Mouse (Mus musculus) regulatory T cell (primary cell): ENCODE results near the gene Lrig1.

Experiments
- in situ Hi-C: fragments of 300-600 bp; cut with MboI, MseI; formaldehyde crosslinking; loops from one replicate; pipeline ENCODE4 v1.15.1; 2025; ENCODE audit warnings: high pct_unique_total_duplicates

Gene Lrig1

GRCm38 (mm10) chr6:94699173-94699987 is 578 bp downstream of the Lrig1 start:
- in situ Hi-C loops, result loop anchor here (5.0 kb wide), 1 partner anchor 37 kb away; no protein-coding TSS in a partner anchor

GRCm38 (mm10) chr6:94698509-94699172 is 1.3 kb downstream of the Lrig1 start:
- in situ Hi-C loops, result loop anchor here (5.0 kb wide), 1 partner anchor 36 kb away; no protein-coding TSS in a partner anchor

GRCm38 (mm10) chr6:94697423-94697822 is 2.5 kb downstream of the Lrig1 start:
- in situ Hi-C loops, result loop anchor here (5.0 kb wide), 1 partner anchor 35 kb away; no protein-coding TSS in a partner anchor

- in situ Hi-C loops, result loop anchor here (5.0 kb wide), 1 partner anchor 34 kb away; no protein-coding TSS in a partner anchor
These were observed 3.5 kb downstream of the Lrig1 start for GRCm38 (mm10) chr6:94696182-94697080.

GRCm38 (mm10) chr6:94695121-94695930 is 4.6 kb downstream of the Lrig1 start:
- in situ Hi-C loops, result loop anchor here (5.0 kb wide), 1 partner anchor 33 kb away; no protein-coding TSS in a partner anchor

- in situ Hi-C loops, result no loop called here
These were observed 5.5 kb downstream of the Lrig1 start for GRCm38 (mm10) chr6:94694481-94694880.

GRCm38 (mm10) chr6:94693091-94693490 is 6.9 kb downstream of the Lrig1 start:
- in situ Hi-C loops, result no loop called here

- in situ Hi-C loops, result no loop called here
These were observed 8.0 kb downstream of the Lrig1 start for GRCm38 (mm10) chr6:94692003-94692402.

- in situ Hi-C loops, result no loop called here
These were observed 9.7 kb downstream of the Lrig1 start for GRCm38 (mm10) chr6:94690247-94690646.

GRCm38 (mm10) chr6:94688722-94689121 is 11.2 kb downstream of the Lrig1 start:
- in situ Hi-C loops, result loop anchor here (10.0 kb wide), 1 partner anchor 54 kb away; no protein-coding TSS in a partner anchor

GRCm38 (mm10) chr6:94686048-94686447 is 13.9 kb downstream of the Lrig1 start:
- in situ Hi-C loops, result loop anchor here (10.0 kb wide), 1 partner anchor 51 kb away; no protein-coding TSS in a partner anchor

GRCm38 (mm10) chr6:94685611-94686010 is 14.3 kb downstream of the Lrig1 start:
- in situ Hi-C loops, result loop anchor here (10.0 kb wide), 1 partner anchor 51 kb away; no protein-coding TSS in a partner anchor

GRCm38 (mm10) chr6:94684844-94685557 is 15.0 kb downstream of the Lrig1 start:
- in situ Hi-C loops, result loop anchor here (10.0 kb wide), 1 partner anchor 50 kb away; no protein-coding TSS in a partner anchor

- in situ Hi-C loops, result loop anchor here (10.0 kb wide), 1 partner anchor 49 kb away; no protein-coding TSS in a partner anchor
These were observed 16.3 kb downstream of the Lrig1 start for GRCm38 (mm10) chr6:94683701-94684100.

GRCm38 (mm10) chr6:94682270-94682618 is 17.7 kb downstream of the Lrig1 start:
- in situ Hi-C loops, result loop anchor here (10.0 kb wide), 1 partner anchor 47 kb away; no protein-coding TSS in a partner anchor

GRCm38 (mm10) chr6:94681446-94682269 is 18.3 kb downstream of the Lrig1 start:
- in situ Hi-C loops, result loop anchor here (10.0 kb wide), 1 partner anchor 47 kb away; no protein-coding TSS in a partner anchor

GRCm38 (mm10) chr6:94680760-94681445 is 19.1 kb downstream of the Lrig1 start:
- in situ Hi-C loops, result loop anchor here (10.0 kb wide), 1 partner anchor 46 kb away; no protein-coding TSS in a partner anchor

- in situ Hi-C loops, result no loop called here
These were observed 20.7 kb downstream of the Lrig1 start for GRCm38 (mm10) chr6:94679249-94679648.
